Mouse (Mus musculus) brown adipose tissue, adult 24 weeks (tissue): ENCODE data around the gene Smim14. TPM values are rescaled to one million over a fixed set of nuclear protein-coding genes. Genes with fewer than 3 reads are reported as not detected.
"Not testable (repeated sequence)": the region's sequence is repeated elsewhere in the genome, so short reads cannot be mapped to it uniquely, and the experiment has no call there.

Experiments
- H3K27ac ChIP-seq: fragments of 200-500 bp; replicated peaks from 2 replicates; pipeline ENCODE4 v1.5.1; 2012; ENCODE audit warnings: low read depth, mild to moderate bottlenecking, low read length
- H3K4me1 ChIP-seq: fragments of 200-500 bp; 2 replicates; pipeline ENCODE4 v1.6.1; 2012; ENCODE audit warnings: low read length, mixed read lengths; ENCODE audit not compliant: control insufficient read depth, insufficient read depth, insufficient read length
- H3K4me3 ChIP-seq: fragments of 200-500 bp; 2 replicates; pipeline ENCODE4 v1.5.1; 2012; ENCODE audit warnings: low read depth, mild to moderate bottlenecking, low read length, moderate library complexity; ENCODE audit not compliant: insufficient read depth
- polyA plus RNA-seq: library from polyadenylated mRNA; stranded (reverse); fragments of >200 nt; gene quantifications from 2 replicates; pipeline ENCODE4 v1.2.4, GENCODE M21; 2012; ENCODE audit not compliant: missing spikeins, insufficient read depth, insufficient read length

Gene Smim14
- polyA plus RNA-seq, 1 experiment, result 85.9 TPM

DNA sequence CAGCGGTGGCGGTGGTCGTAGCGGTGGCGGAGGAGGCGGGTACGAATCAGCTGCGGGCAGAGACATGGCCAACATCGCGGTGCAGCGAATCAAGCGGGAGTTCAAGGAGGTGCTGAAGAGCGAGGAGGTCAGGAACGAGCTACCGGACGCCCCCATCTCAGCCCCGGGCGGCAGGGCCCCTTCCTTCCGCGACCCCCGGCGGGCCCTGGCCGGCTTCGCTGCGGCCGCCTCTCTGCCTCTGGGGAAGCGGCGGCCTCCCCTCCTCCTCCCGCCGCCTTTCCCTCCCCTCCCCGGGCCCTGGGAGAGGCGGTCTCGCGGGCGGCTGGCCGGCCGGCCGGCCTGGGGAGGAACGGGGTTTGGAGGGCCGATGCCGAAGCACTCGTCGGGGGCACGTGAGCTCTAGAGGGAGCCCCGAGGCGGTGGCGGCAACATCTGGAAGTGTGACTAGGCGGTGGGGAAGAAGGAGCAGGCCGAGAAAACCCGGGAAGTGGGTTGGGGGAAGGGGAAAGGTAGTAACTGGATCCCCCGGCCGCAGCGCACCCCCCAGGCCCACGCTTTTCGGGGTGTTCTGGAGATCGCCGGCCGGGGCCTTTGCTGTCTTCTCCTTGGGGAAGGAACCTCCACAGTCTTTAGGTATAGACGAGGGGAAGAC is 562 bp upstream of the Smim14 start:
- peak overlapping the region; percentile 90 for H3K27ac ChIP-seq
- peaks cover 5% of the 10 kb centered on the region for H3K4me1 ChIP-seq
- H3K4me3 ChIP-seq, result peak overlapping the region; percentile 87

DNA sequence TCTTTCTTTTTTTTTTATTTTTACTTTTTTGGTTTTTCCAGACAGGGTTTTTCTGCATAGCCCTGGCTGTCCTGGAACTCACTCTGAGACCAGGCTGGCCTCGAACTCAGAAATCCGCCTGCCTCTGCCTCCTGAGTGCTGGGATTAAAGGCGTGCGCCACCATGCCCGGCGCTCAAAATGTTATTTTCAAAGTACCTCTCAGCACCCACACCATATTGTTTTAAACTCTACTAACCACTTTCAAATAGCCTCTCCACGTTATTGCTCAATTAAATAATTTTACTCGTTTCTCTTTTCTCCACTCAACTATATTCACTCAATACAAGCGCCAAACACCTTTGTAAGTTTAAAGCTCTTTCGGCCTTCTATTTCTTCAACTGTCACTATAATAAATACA is 917 bp downstream of the Smim14 start:
- H3K4me1 ChIP-seq, result not testable (repeated sequence)
- peak overlapping the region; percentile 94 for H3K27ac ChIP-seq
- H3K4me3 ChIP-seq, result peak overlapping the region; percentile 87

DNA sequence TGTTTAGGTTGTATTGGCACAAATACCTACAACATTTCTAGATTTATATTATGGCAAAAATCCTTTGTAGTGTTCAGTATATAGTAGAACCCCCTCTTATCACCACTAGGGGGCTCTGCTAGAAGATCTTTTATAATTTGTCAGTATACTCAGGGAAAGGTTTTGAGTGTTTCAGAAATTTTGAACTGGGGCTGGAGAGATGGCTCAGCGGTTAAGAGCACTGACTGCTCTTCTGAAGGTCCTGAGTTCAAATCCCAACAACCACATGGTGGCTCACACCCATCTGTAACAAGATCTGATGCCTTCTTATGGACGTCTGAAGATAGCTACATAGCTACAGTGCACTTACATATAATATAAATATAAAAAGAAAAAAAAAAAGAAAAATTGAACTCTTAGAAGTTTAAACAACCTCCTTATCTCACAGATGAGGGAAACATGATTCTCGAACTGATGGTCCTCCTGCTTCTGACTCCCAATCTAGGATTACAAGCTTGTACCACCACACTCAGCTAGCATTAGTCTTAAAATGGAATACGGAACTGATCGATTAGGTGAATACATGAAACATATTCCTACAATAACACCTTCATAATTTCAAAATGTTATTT is 1.4 kb downstream of the Smim14 start:
- Histone ChIP-seq H3K4me1 (peaks cover 3% of the 10 kb centered on the region), H3K4me3 (no peak overlapping the region), H3K27ac (no peak overlapping the region)

DNA sequence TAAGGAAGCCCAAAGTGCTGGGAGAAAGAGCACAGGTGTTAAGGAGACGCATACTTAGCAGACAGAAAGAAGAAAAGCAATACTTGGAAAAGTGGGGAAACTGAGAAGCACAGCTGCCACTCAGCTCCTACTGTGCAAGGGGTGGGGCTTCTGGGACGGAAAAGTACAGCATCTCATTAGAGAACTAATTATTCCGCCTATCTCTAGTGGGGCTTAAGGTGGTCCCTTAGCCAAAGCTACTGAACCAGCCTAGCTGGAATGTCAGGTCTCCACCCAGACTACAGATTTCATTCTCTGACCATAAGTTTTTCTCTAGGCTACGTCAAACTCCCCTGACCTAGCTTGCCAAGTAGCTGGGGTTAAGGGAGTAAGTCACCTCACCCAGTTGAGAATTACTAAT is 2.5 kb downstream of the Smim14 start:
- Histone ChIP-seq H3K27ac (no peak overlapping the region), H3K4me1 (peaks cover 3% of the 10 kb centered on the region; the same call in 1 of the 2 replicates), H3K4me3 (no peak overlapping the region)

DNA sequence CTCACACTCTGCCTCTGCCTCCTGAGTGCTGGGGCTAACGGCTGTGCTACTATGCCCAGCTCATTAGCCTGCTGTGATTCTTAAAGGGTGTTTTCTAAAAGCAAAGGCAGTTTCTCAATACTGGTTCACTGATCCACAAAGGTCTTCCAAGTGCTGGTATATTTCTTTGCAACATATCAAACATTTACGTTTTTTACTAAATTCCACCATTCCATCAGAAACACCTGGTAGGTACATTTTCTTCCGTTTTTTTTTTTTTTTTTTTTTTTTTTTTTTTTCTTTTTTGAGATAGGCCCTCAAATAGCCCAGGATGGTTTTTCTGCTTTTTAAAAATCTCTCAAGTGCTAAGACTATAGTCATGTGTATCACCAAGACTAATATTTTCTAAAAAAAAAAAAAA is 5.7 kb downstream of the Smim14 start:
- no peaks in the 10 kb centered on the region for H3K4me1 ChIP-seq
- H3K27ac ChIP-seq, result no peak overlapping the region
- H3K4me3 ChIP-seq, result no peak overlapping the region

DNA sequence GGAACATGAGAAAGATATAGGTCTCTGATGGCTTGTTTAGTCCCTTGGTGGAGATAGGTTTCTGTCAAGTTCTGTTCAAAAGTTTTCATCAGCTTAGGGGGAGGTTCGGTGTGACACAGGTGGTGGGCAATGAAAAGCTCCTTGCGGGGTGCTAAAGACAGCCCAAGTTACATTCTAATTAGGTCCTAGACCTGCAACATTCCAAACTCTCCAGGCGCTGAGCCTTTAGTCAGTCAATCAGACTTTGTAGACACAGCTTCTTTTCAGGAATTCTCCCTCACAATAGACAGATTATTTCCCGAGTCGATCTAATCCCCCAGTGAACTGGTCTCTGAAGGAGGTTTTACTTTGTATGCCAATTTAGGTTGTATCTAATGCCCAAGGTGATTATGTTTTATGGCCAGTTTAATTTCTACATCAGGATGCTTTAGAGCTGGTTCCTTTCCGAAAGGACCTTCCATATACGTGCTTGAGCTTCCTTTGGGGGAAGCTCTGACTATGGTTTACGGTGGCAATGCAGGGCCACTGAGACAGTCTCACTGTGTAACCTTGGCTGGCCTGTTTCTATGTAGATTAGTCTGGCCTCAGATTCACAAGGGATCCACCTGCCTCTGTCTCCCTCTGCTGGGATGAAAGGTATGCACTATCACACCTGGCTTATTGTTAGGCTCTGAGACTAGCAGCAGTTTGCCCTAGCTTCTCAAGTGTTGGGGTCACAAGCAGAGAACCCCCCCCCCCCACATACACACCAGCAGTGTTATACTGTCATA is 11.1 kb downstream of the Smim14 start:
- Histone ChIP-seq H3K4me1 (no peaks in the 10 kb centered on the region), H3K27ac (no peak overlapping the region), H3K4me3 (no peak overlapping the region)

DNA sequence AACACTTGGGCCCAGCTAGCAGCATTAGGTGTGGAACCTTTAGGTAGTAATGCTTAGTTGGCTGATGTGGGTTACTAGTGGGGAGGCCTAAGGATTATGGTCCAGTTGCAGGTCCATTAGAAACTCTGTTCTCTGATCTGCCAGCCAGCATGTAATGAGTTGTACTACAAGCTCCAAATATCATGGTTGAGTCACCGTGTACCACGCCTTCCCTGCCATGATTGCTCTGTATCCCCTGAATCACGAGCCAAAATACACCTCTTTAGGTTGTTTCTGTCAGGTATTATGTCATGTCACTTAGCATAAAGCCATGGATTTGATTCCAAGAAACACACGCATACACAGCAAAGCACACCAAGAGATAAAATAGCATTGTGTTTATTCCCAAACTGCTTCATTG is 12.2 kb downstream of the Smim14 start:
- Histone ChIP-seq H3K27ac (no peak overlapping the region), H3K4me1 (no peaks in the 10 kb centered on the region), H3K4me3 (no peak overlapping the region)

DNA sequence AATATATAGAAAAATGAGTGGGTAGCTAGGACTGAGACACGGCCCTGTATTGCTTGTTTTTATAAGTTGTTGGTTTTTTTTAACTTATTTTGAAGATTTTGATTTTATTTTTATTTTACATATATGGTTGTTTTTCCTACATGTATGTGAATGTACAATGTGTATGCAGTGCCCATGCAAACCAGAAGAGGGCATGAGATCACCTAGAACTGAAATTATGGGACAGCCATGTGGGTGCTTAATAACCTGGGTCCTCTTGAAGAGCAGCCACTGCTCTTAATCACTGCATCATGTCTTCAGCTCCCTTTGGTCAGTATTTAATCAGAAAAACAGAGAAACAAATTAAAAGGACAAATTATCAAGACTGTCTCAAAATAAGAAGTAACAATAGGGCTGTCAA is 15.2 kb downstream of the Smim14 start:
- Histone ChIP-seq H3K4me3 (no peak overlapping the region), H3K4me1 (no peaks in the 10 kb centered on the region), H3K27ac (no peak overlapping the region)

DNA sequence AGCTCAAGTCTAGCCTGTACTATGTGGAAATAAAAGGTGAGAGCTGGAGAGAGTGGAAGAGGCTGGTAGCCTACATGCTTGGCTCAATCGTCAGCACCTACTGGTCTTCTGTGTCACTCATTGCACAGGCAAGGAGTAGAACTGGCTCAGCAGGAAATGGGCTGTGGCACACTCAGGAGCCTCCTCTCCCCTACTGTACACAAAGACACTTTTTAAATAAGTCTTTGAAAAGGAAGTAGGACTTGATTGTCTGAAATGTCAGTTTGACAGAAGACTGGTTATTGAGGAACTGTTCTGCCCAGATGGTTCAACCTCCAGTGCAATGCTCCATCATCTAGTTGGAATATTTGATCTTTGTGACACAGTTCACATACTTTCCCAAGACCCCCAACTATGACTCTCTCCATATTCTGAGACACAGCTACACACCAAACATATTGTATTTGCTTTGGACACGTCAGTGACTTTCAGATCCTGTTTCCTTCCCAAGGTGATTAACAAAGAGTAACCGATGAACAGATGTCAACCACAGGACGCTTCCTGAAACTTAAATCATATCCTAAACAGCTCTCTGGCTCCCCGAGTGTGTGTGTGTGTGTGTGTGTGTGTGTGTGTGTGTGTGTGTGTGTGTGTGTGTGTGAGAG is 22.2 kb downstream of the Smim14 start:
- Histone ChIP-seq H3K4me3 (no peak overlapping the region), H3K27ac (0 out of 2 replicates have a peak overlapping the region, but pooled peaks have one; percentile 18)

DNA sequence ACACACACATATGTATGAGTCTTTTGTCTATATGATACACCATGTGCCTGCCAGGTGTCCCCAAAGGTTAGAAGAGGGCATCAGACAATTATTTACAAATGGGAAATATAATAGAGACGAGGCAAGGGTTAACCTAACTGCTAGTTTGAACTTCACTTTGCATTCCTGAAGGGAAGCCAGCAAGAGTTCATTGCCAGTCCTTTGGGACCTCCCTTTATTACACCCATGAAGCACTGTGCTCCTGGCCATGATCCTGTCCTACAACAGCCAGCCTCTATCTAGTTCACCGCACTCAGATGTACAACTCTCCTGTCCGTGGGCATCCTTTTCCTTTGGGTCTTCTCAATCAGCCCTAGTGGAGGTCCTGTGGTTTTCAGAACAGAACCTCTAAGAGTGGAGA is 23.5 kb downstream of the Smim14 start:
- H3K4me3 ChIP-seq, result no peak overlapping the region
- H3K27ac ChIP-seq, result no peak overlapping the region
- H3K4me1 ChIP-seq, result peaks cover 5% of the 10 kb centered on the region; the same call in 1 of the 2 replicates

More for the DNA sequence above, 22.2 kb downstream of the Smim14 start:
- peaks cover 5% of the 10 kb centered on the region; the same call in 1 of the 2 replicates for H3K4me1 ChIP-seq

DNA sequence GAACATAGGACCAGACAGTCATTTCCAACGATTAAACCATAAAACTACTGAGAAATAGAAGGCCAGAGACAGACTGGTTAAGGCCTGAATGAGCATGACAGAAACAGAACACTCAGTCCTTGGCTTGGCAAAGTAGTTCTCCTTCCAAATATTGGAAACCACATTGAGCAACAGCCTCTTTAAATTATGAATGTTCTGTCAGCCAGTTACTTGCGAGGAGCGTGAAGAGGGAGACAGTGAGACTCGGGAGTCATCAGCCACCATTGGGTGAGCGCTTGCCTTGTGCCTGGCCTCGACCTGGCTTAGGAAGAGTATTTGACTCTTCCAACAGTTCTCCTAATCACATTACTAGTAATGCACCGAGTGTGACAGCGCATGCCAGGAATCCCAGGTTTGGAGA is 28.6 kb downstream of the Smim14 start:
- no peaks in the 10 kb centered on the region for H3K4me1 ChIP-seq
- no peak overlapping the region for H3K4me3 ChIP-seq
- no peak overlapping the region for H3K27ac ChIP-seq

DNA sequence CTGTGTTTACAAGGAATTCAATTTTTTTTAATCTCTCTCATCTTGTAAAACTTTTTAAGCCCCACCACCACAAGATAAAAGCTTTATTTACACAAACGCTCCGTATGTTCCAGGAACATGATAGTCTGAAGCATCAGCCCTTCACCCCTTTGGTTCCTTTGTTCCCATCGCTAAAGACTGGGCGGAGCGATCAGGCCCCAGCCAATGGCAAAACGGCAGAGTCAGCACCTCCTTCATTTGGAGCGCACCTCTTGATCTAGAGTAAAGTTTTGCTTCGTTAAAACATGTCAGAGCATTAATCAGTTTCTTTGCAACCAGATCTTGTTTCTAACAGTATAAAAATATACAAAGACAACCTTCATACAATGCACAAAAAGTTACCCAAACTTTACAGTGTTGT is 31.2 kb downstream of the Smim14 start:
- Histone ChIP-seq H3K4me3 (no peak overlapping the region), H3K4me1 (no peaks in the 10 kb centered on the region), H3K27ac (no peak overlapping the region)

DNA sequence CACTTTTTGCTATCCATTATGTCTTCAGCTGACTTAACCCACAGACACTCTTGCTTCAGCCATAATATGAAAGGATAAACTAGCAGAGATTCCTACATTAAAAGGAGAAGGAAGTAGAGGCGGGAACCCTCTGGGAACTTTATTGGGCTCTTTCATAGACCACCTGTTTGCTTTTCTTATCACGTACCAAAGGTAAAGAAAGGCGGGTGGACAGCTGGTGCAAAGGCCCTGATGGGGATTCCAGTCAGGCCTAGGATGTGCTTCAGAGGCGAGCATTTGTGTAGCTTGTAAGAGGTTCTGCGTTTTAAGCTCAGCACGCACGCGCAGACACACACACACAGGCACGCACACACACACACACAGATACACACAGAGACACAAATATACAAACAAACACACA is 35.6 kb downstream of the Smim14 start:
- Histone ChIP-seq H3K4me1 (no peaks in the 10 kb centered on the region), H3K4me3 (no peak overlapping the region), H3K27ac (no peak overlapping the region)

DNA sequence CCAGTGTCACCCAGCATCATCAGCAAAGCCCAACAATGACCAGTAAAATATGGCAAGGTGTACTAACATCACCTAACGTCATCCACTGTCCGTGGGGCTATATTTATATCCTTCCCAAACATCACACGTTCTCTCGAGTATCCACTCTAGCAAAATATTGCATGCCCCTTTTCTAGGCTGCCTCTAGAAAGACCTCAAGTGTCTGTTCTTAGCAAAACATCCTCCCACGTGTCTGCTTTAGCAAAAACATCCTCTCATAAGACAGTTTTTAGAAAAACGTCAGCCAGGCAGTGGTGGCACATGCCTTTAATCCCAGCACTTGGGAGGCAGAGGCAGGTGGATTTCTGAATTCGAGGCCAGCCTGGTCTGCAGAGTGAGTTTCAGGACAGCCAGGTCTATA is 36.8 kb downstream of the Smim14 start:
- H3K4me1 ChIP-seq, result no peaks in the 10 kb centered on the region
- no peak overlapping the region for H3K4me3 ChIP-seq
- H3K27ac ChIP-seq, result no peak overlapping the region
